Mouse (Mus musculus): ENCODE results near the gene Gtf2f2. TPM values are rescaled to one million over a fixed set of nuclear protein-coding genes. Genes with fewer than 3 reads are reported as not detected.

The Gtf2f2 gene
- total RNA-seq (2012; rRNA removed) (59.9 and 71.2 TPM in 2 replicates), polyA plus RNA-seq (2012; ENCODE audit: insufficient read depth in 1 of 2, insufficient read length in 2 of 2, low read depth in 1 of 2, low replicate concordance in 2 of 2, missing spikeins in 1 of 2) (10 to 100 TPM in 1 of 2 experiments, not detected in 1; 57.6 TPM)

- no peaks in the 10 kb centered on the region for H3K9me3 ChIP-seq (replicated peaks; ENCODE audit: insufficient read depth, low read length)
- H3K36me3 ChIP-seq (ENCODE audit: control insufficient read depth in 1 of 2, insufficient read depth in 2 of 2, low read length in 2 of 2) = peaks cover 5 to 29% of the 10 kb centered on the region in 2 experiments
- H3K9ac ChIP-seq (ENCODE audit: control insufficient read depth, low read depth, low read length, poor library complexity, severe bottlenecking) = peak within 1 kb of the TSS; percentile 98
- peak within 1 kb of the TSS; percentile 52 to 98 for H3K4me3 ChIP-seq (ENCODE audit: control insufficient read depth in 1 of 2, insufficient read depth in 1 of 2, low read depth in 2 of 2, low read length in 2 of 2)
- TF ChIP-seq ZNF384 (IDR thresholded peaks at IDR 0.05; ENCODE audit: low read depth, low read length) (peak; percentile 25; the same call in 1 of the 2 replicates), SIN3A (IDR thresholded peaks at IDR 0.05; ENCODE audit: low read length) (peak; percentile 99), NELFE (IDR thresholded peaks at IDR 0.05; ENCODE audit: low read depth, low read length) (peak; percentile 90), BHLHE40 (IDR thresholded peaks at IDR 0.05; ENCODE audit: borderline replicate concordance, low read depth, low read length) (peak; percentile 59; the same call in 1 of the 2 replicates), POLR2AphosphoS2 (IDR thresholded peaks at IDR 0.05; ENCODE audit: low read length) (peak; percentile 82), POLR2A (IDR thresholded peaks at IDR 0.05; ENCODE audit: control insufficient read depth in 1 of 2, insufficient read depth in 1 of 2, low read depth in 1 of 2, low read length in 2 of 2, poor library complexity in 1 of 2) (peak in 1 of 2 experiments; percentile 79; a peak in 2 of 4 replicates), TCF12 (IDR thresholded peaks at IDR 0.05; ENCODE audit: low read depth, low read length) (peak; percentile 66), ELF1 (IDR thresholded peaks at IDR 0.05; ENCODE audit: low read depth, low read length) (peak; percentile 100), EP300 (IDR thresholded peaks at IDR 0.05; ENCODE audit: low read depth in 1 of 2, low read length in 2 of 2) (peak in 1 of 2 experiments; percentile 21; a peak in 1 of 4 replicates), CHD1 (IDR thresholded peaks at IDR 0.05; ENCODE audit: low read depth, low read length) (no peak), ZMIZ1 (IDR thresholded peaks at IDR 0.05; ENCODE audit: low read depth, low read length) (no peak; the same call in 1 of the 2 replicates), TBP (IDR thresholded peaks at IDR 0.05; ENCODE audit: low read depth, low read length) (peak; percentile 66), RCOR1 (IDR thresholded peaks at IDR 0.05; ENCODE audit: low read depth, low read length) (no peak), NRF1 (IDR thresholded peaks at IDR 0.05; ENCODE audit: insufficient read depth, low read depth, low read length, poor library complexity, severe bottlenecking) (peak; percentile 93), ETS1 (IDR thresholded peaks at IDR 0.05; ENCODE audit: low read depth, low read length) (peak; percentile 50; the same call in 1 of the 2 replicates), USF2 (IDR thresholded peaks at IDR 0.05; ENCODE audit: borderline replicate concordance in 1 of 2, insufficient read depth in 1 of 2, low read depth in 1 of 2, low read length in 2 of 2) (no peak), E2F4 (IDR thresholded peaks at IDR 0.05; ENCODE audit: borderline replicate concordance, low read depth, low read length) (peak; percentile 54; the same call in 1 of the 2 replicates), MYC (IDR thresholded peaks at IDR 0.05; ENCODE audit: low read depth, low read length) (peak; percentile 99), MXI1 (IDR thresholded peaks at IDR 0.05; ENCODE audit: low read depth, low read length) (peak; percentile 99), CTCF (IDR thresholded peaks at IDR 0.05 in 2 of 3, conservative IDR thresholded peaks at IDR 0.05 in 1 of 3; ENCODE audit: control insufficient read depth in 1 of 3, insufficient read depth in 1 of 3, low read depth in 2 of 3, low read length in 3 of 3, poor library complexity in 1 of 3, severe bottlenecking in 1 of 3) (no peak), KAT2A (conservative IDR thresholded peaks at IDR 0.05; ENCODE audit: low read depth, low read length) (peak; percentile 81; the same call in 1 of the 2 replicates), MAFK (IDR thresholded peaks at IDR 0.05; ENCODE audit: borderline replicate concordance, low read depth, low read length) (no peak), MYB (IDR thresholded peaks at IDR 0.05; ENCODE audit: low read depth, low read length) (0 out of 2 replicates have a peak, but pooled peaks have one; percentile 26), HCFC1 (IDR thresholded peaks at IDR 0.05; ENCODE audit: low read depth, low read length) (peak; percentile 96), TAL1 (IDR thresholded peaks at IDR 0.05; ENCODE audit: low read length) (no peak), MAX (IDR thresholded peaks at IDR 0.05; ENCODE audit: low read length) (peak; percentile 96)
- peak; percentile 97 for DNase-seq (ENCODE audit: low read depth, low spot score)
- H3K4me1 ChIP-seq (ENCODE audit: control insufficient read depth in 1 of 2, insufficient read depth in 2 of 2, low read length in 2 of 2) = peaks cover 11 to 26% of the 10 kb centered on the region in 2 experiments
- peaks cover 42% of the 10 kb centered on the region for H3K79me2 ChIP-seq (ENCODE audit: control insufficient read depth, insufficient read depth, low read length, poor library complexity)
- H3K27ac ChIP-seq (ENCODE audit: control insufficient read depth, low read depth, low read length) = peak within 1 kb of the TSS; percentile 85
- no peaks in the 10 kb centered on the region for H3K27me3 ChIP-seq (ENCODE audit: control insufficient read depth in 1 of 2, insufficient read depth in 2 of 2, low read length in 2 of 2)
These were observed at the start of gene Gtf2f2 for GRCm38 (mm10) chr14:76010102-76011061. Gene Gtf2f2, minus strand, starts transcription at chr14:76010865.

All from MEL (cell line).